ENCODE assay signal across 18 mouse cellular contexts in genomic region chrX:92333459-92333858, GRCm38 (mm10).
DNase-seq lines count a peak whose midpoint lies in the region; ATAC-seq and TF ChIP-seq lines count a peak whose summit lies in the region.
"Had no signal": no experiment of that assay in that cellular context is flagged by ENCODE, and none has a peak within 500 bp of the region (broad histone marks: within the 10 kb centered on the region; RNA-seq: fewer than 3 reads in every experiment).

No protein-coding gene starts in this region.

- no peak overlapping the region for H3K9ac ChIP-seq in forebrain, postnatal 0 days
- no peak overlapping the region for H3K9ac ChIP-seq in forebrain, embryonic 12.5 days
- no peak overlapping the region for H3K9ac ChIP-seq in midbrain, postnatal 0 days (replicated peaks; ENCODE audit: low read length, poor library complexity, severe bottlenecking)
- H3K9ac ChIP-seq: heart, embryonic 13.5 days; hindbrain, embryonic 12.5 days had no signal

- no peaks in the 10 kb centered on the region for H3K4me1 ChIP-seq in forebrain, postnatal 0 days (ENCODE audit: insufficient read depth)
- no peaks in the 10 kb centered on the region for H3K4me1 ChIP-seq in forebrain, embryonic 12.5 days
- no peaks in the 10 kb centered on the region for H3K4me1 ChIP-seq in midbrain, postnatal 0 days (ENCODE audit: insufficient read depth, low read length)
- no peaks in the 10 kb centered on the region for H3K4me1 ChIP-seq in midbrain, embryonic 10.5 days
- H3K4me1 ChIP-seq: embryonic facial prominence, embryonic 10.5 days; heart, embryonic 13.5 days; hindbrain, embryonic 12.5 days had no signal

- 60% methylated on average over 1 of the region's 1 CpGs for WGBS in forebrain, postnatal 0 days
- WGBS in forebrain, embryonic 12.5 days, result 53% methylated on average over 1 of the region's 1 CpGs
- 58% methylated on average over 1 of the region's 1 CpGs for WGBS in midbrain, postnatal 0 days
- 79% methylated on average over 1 of the region's 1 CpGs for WGBS in midbrain, embryonic 10.5 days

- ATAC-seq in forebrain, postnatal 0 days, result no peak; the same call in 1 of the 2 replicates
- no peak for ATAC-seq in forebrain, embryonic 12.5 days (ENCODE audit: low FRiP score)
- no peak for ATAC-seq in midbrain, postnatal 0 days (ENCODE audit: low FRiP score)
- no peak for ATAC-seq in megakaryocyte-erythroid progenitor cell, adult 5-6 weeks (replicated peaks; ENCODE audit: low FRiP score, low TSS enrichment, poor library complexity, severe bottlenecking)
- ATAC-seq: forebrain, embryonic 16.5 days had no signal

- no peaks in the 10 kb centered on the region for H3K9me3 ChIP-seq in forebrain, postnatal 0 days (ENCODE audit: low read length)
- H3K9me3 ChIP-seq in forebrain, embryonic 12.5 days, result no peaks in the 10 kb centered on the region
- no peaks in the 10 kb centered on the region for H3K9me3 ChIP-seq in midbrain, postnatal 0 days (ENCODE audit: low read length)
- H3K9me3 ChIP-seq in midbrain, embryonic 10.5 days (replicated peaks), result no peaks in the 10 kb centered on the region
- H3K9me3 ChIP-seq: embryonic facial prominence, embryonic 10.5 days; heart, embryonic 13.5 days; hindbrain, embryonic 12.5 days had no signal

- DNase-seq in forebrain, postnatal 0 days, result peak; percentile 9
- no peak for DNase-seq in layer of hippocampus, adult 2 months (ENCODE audit: low spot score in 2 of 2)
- no peak for DNase-seq in layer of hippocampus, adult 11-12 months (ENCODE audit: low spot score)
- peak; percentile 40 for DNase-seq in midbrain, postnatal 0 days (ENCODE audit: low spot score)
- no peak for DNase-seq in midbrain, embryonic 10.5 days (ENCODE audit: low spot score)
- DNase-seq: adrenal gland, postnatal 10 days; cerebellum, adult 18-20 months; cerebellum, adult 9-11 months; cerebellum, postnatal 36 days; gastrocnemius, postnatal 36 days; heart, adult 11 months; heart, postnatal 36 days had no signal

- no peaks in the 10 kb centered on the region for H3K27me3 ChIP-seq in forebrain, postnatal 0 days (ENCODE audit: insufficient read depth, low read length)
- no peaks in the 10 kb centered on the region for H3K27me3 ChIP-seq in forebrain, embryonic 12.5 days
- H3K27me3 ChIP-seq in midbrain, postnatal 0 days (ENCODE audit: insufficient read depth, low read length), result no peaks in the 10 kb centered on the region
- no peaks in the 10 kb centered on the region for H3K27me3 ChIP-seq in midbrain, embryonic 10.5 days (ENCODE audit: low read depth, poor library complexity, severe bottlenecking)
- H3K27me3 ChIP-seq: heart, embryonic 13.5 days; hindbrain, embryonic 12.5 days had no signal

- H3K4me2 ChIP-seq in forebrain, postnatal 0 days (ENCODE audit: low read depth), result no peak overlapping the region
- no peak overlapping the region for H3K4me2 ChIP-seq in forebrain, embryonic 12.5 days
- no peak overlapping the region for H3K4me2 ChIP-seq in midbrain, postnatal 0 days (ENCODE audit: low read depth, low read length, poor library complexity, severe bottlenecking)
- H3K4me2 ChIP-seq: heart, embryonic 13.5 days; hindbrain, embryonic 12.5 days had no signal

- peak; percentile 35 for TF ChIP-seq CTCF in forebrain, postnatal 0 days (IDR thresholded peaks at IDR 0.05; ENCODE audit: low read depth)
- peak; percentile 65 for TF ChIP-seq CTCF in layer of hippocampus, adult 2 months (conservative IDR thresholded peaks at IDR 0.05)
- peak; percentile 56 for TF ChIP-seq CTCF in midbrain, postnatal 0 days (IDR thresholded peaks at IDR 0.05)

- no peak overlapping the region for H3K4me3 ChIP-seq in forebrain, postnatal 0 days (ENCODE audit: low read depth, low read length)
- H3K4me3 ChIP-seq in forebrain, embryonic 12.5 days (replicated peaks), result no peak overlapping the region
- no peak overlapping the region for H3K4me3 ChIP-seq in layer of hippocampus, adult 2 months
- H3K4me3 ChIP-seq in midbrain, postnatal 0 days (ENCODE audit: low read depth, low read length), result no peak overlapping the region
- H3K4me3 ChIP-seq in midbrain, embryonic 10.5 days, result no peak overlapping the region
- H3K4me3 ChIP-seq: embryonic facial prominence, embryonic 10.5 days; heart, embryonic 13.5 days; hindbrain, embryonic 12.5 days had no signal

- no peak overlapping the region for H3K27ac ChIP-seq in forebrain, postnatal 0 days (ENCODE audit: low read depth, low read length)
- H3K27ac ChIP-seq in forebrain, embryonic 12.5 days, result no peak overlapping the region
- 0 out of 2 replicates have a peak overlapping the region, but pooled peaks have one; percentile 7 for H3K27ac ChIP-seq in layer of hippocampus, adult 2 months
- no peak overlapping the region for H3K27ac ChIP-seq in midbrain, postnatal 0 days (ENCODE audit: low read depth, low read length)
- H3K27ac ChIP-seq in midbrain, embryonic 10.5 days (replicated peaks), result no peak overlapping the region
- H3K27ac ChIP-seq: embryonic facial prominence, embryonic 10.5 days; heart, embryonic 13.5 days; hindbrain, embryonic 12.5 days had no signal

- H3K36me3 ChIP-seq in forebrain, postnatal 0 days (ENCODE audit: insufficient read depth), result no peaks in the 10 kb centered on the region
- H3K36me3 ChIP-seq in forebrain, embryonic 12.5 days (replicated peaks), result no peaks in the 10 kb centered on the region
- H3K36me3 ChIP-seq in midbrain, postnatal 0 days (ENCODE audit: insufficient read depth, low read length), result no peaks in the 10 kb centered on the region
- H3K36me3 ChIP-seq in midbrain, embryonic 10.5 days, result no peaks in the 10 kb centered on the region
- H3K36me3 ChIP-seq: embryonic facial prominence, embryonic 10.5 days; heart, embryonic 13.5 days; hindbrain, embryonic 12.5 days had no signal

Comparison
In these comparisons a context has a peak if more than half of its experiments do, and no peak if none do; other contexts are left out.
1. DNase-seq: peak in forebrain, postnatal 0 days (single experiment) and midbrain, postnatal 0 days (single experiment); none in layer of hippocampus, adult 2 months (0 of 2), layer of hippocampus, adult 11-12 months (single experiment) and midbrain, embryonic 10.5 days (single experiment).
2. Peak in every context shown above with its lines, with median percentiles within 50 percentile points of each other: CTCF ChIP-seq.